Mouse (Mus musculus) heart, postnatal 25 days (tissue): ENCODE measurements at regions not wholly inside any gene's neighbourhood (a gene's known extent, or its start where the extent isn't known, plus 50 kb on each side); places are given as distances from the start of the nearest gene placed in this dataset.

Source experiments
- DNase-seq: peaks from one replicate; pipeline ENCODE4 v3.0.0; 2022; ENCODE audit warnings: low spot score
- intact Hi-C: fragments of 180-260 bp; cut with DNase I; formaldehyde crosslinking; loops from one replicate; pipeline ENCODE4 v1.15.1; 2025

DNA sequence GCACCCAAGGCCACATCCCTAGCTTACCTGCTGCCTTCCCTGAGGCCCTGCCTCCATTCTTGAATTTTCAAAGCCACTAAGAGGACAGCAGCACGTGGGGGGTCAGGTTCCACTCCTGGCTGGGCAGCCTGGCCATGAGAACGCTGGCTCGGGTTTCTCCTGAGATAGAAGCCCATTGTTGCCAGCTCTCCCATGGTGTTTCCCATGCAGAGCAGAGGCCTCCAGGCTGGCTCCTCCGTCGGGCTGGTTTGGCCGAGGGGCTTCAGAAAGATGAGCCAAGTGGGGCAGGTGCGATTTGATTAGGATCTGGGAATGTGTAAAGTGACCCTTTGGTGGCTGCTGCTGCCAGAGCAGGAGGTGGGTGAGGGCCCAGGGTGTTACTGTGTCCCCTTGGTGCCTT lies 87.8 kb upstream of the Otos start:
- DNase-seq: no peak
- intact Hi-C loops: no loop called here

- no peak for DNase-seq
- intact Hi-C loops: no loop called here
Measured at GRCm38 (mm10) chr1:92733732-92734131, 85.1 kb upstream of the Otos start.

GRCm38 (mm10) chr1:92731353-92732282 lies 83.0 kb upstream of the Otos start:
- no peak for DNase-seq

DNA sequence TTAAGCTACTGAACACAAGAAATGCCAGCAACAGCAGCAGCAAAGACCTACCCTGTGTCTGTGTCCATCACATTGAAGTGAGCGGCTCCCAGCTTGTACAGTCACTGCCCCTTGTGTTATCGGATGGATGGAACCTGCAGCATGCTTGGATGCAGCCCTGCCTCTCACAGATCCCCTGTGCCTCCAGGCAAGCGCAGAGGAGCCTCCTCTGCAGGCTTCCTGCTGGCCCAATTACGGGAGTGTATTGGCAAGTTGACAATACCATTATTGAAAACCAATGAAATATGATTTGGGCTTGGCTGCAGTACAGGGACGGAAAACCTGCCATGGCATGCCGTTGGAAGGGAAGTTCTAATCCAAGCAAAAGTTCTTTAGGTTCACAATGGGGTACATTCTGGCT lies 81.9 kb upstream of the Otos start:
- DNase-seq: no peak
- intact Hi-C loops: no loop called here

More at GRCm38 (mm10) chr1:92731353-92732282, 83.0 kb upstream of the Otos start:
- intact Hi-C loops: no loop called here

DNA sequence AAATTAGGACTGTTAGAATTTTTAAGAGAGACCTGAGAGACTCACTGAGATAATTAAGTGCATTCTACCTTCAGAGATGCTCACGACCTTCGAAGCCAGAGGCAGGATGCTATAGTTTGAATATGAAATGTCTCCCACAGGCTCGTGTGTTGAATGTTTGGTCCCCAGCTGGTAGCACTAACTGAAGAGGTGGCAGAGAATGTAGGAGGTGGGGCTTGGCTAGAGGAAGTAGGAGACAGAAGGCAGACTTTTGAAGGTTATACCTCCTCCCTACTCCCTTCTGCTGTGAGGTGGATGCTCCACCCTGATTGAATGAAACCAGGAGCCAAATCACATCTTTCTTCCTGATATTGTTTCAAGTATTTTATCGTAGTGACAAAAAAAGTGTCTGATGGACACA lies 79.3 kb upstream of the Otos start:
- intact Hi-C loops: loop anchor here (5.0 kb wide), 1 partner anchor 44 kb away; no protein-coding TSS in a partner anchor

DNA sequence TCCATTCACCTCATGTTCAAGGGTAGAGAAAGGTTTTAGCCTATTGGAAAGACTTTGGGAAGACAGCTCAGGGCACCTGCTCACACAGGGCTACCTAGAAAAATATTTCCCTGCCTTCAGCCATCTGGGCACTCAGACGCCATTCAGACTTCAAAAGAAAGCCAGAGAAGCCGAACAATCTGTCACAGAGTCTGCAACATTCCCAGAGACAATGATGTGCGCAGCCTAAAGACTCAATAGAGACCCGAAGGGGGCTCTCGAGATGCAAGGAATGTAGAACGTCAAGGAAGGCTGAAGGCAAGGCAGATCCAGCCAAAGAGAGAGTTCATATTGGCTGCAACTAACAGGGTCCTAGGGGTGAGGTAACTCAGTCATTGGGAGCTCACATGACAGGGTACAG lies 78.7 kb upstream of the Otos start:
- no peak for DNase-seq
- intact Hi-C loops: loop anchor here (5.0 kb wide), 1 partner anchor 45 kb away; no protein-coding TSS in a partner anchor

More for the DNA sequence above, 79.3 kb upstream of the Otos start:
- no peak for DNase-seq

GRCm38 (mm10) chr1:92726341-92726740 lies 77.7 kb upstream of the Otos start:
- intact Hi-C loops: loop anchor here (5.0 kb wide), 1 partner anchor 46 kb away; no protein-coding TSS in a partner anchor
- DNase-seq: no peak

DNA sequence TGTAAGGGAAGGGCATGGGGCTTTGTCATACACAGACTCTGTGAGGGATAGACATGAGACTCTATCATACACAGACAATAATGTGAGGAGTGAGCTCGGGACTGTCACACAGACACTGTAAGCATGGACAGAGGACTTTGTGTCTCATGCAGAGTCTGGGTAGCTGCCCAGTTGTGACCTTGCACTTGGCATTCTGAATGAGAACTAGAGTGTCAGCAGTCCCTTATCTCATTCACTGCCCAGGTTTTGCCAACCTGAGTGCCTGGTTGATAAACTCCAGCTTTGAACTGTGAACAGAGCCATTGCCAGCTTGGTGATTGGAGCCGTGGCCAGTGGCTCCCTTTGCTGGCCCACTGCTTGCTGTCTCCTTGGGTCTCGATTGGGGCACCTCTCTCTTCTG lies 75.5 kb upstream of the Otos start:
- intact Hi-C loops: loop anchor here (2.0 kb wide), 1 partner anchor 25 kb away; no protein-coding TSS in a partner anchor
- DNase-seq: peak; percentile 24

GRCm38 (mm10) chr1:92720567-92720966 lies 71.9 kb upstream of the Otos start:
- intact Hi-C loops: no loop called here
- DNase-seq: peak; percentile 21

DNA sequence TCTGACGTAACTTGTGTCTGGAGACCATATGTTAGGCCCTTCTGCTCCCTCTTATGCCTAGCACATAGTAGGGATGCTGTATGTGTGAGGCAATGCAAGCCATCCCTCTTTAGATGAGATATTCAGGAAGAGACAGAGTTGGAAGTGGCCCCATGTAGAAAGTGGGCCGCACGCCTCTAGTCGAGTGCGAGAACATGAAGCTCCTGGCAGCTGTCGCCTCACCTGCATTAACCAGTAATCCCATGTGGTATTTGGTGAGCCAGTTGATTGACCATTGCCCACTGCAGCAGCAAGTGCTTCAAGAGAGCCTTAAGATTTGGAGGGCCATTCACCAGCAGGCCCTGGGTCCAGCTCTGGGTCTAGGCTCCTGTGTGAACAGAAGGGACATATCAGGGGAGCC lies 71.2 kb upstream of the Otos start:
- intact Hi-C loops: no loop called here
- DNase-seq: no peak

GRCm38 (mm10) chr1:92718108-92718507 lies 69.5 kb upstream of the Otos start:
- DNase-seq: no peak
- intact Hi-C loops: no loop called here

- no peak for DNase-seq
- intact Hi-C loops: no loop called here
Measured at GRCm38 (mm10) chr1:92714725-92715324, 66.2 kb upstream of the Otos start.

- intact Hi-C loops: no loop called here
- no peak for DNase-seq
Measured at GRCm38 (mm10) chr1:92712366-92712765, 63.7 kb upstream of the Otos start.

DNA sequence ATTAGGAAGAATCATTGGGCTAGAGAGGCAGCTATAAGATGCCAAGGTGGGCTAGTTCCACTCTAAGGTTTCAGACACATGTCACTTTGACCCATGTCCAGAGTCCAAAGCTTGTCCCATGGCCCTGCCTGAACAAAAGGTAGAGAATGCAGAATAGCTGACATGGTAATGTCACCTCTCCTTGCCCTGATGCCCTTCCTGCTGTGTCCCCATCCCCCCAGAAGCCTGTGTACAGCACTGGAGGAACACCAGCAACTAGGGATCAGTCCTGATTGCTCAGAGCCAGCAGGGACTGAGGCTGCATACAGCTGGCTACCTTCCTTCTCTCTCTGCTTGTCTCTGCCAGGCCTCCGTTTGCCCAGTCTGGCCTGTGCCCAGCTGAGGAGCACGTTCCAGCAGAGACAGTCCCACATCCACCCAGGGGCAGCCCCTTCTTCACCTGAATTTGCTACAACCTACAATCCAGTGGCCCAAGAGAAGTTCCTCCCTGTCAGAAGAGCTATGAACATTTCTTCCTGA lies 61.7 kb upstream of the Otos start:
- intact Hi-C loops: no loop called here
- no peak for DNase-seq

GRCm38 (mm10) chr1:92709190-92709850 lies 60.7 kb upstream of the Otos start:
- intact Hi-C loops: no loop called here

GRCm38 (mm10) chr1:92707917-92708897 lies 59.6 kb upstream of the Otos start:
- DNase-seq: no peak
- intact Hi-C loops: no loop called here

More at GRCm38 (mm10) chr1:92709190-92709850, 60.7 kb upstream of the Otos start:
- DNase-seq: no peak

DNA sequence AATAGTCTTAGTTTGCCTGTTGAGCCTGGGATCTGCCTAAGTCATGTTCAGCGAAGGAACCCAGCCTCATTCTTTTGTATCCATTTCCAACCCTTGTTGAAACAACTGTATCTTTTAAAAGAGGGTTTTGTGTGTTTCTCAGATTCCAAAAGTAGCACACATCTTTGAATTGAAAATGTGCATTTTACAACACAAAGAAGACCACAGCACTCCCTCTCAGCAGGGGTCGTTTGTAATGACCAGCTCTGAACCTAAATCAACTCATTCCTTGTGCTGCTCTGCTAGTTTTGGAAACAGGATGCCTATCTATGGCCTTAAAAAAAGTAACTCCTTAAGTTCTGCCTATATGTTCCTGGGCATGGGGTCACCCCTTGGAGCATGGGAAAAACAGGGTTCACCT lies 58.8 kb upstream of the Otos start:
- no peak for DNase-seq
- intact Hi-C loops: no loop called here

- DNase-seq: no peak
- intact Hi-C loops: no loop called here
Measured at GRCm38 (mm10) chr1:92703903-92704302, 55.3 kb upstream of the Otos start.

DNA sequence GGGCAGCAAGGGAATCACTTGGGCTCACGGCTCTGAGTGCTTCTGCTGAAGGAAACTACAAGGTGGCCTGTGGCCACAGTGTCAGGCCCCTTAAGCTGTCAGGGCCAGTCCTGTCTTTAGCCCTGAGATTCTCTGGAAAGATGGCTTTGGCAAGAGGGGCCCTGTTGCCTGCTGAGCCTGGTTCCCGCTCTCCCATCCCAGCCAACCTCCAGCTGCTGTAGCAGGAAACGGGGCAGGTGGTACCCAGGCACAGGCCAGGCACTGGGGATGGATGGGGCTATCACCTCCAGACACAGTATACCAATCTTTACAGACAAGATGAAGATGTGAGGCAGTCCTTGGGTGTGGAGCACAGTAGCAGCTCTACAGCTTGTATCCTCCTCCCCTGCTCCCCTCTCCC lies 54.6 kb upstream of the Otos start:
- no peak for DNase-seq
- intact Hi-C loops: no loop called here
